Mouse (Mus musculus) heart, postnatal 0 days (tissue): Measurements from ENCODE around the gene Scgb1c1. TPM values are rescaled to one million over a fixed set of nuclear protein-coding genes. Genes with fewer than 3 reads are reported as not detected.

Experiments
- ATAC-seq: fragments of 200-750 bp; cut with Nextera tagmentation; 2 replicates; pipeline ENCODE4 v1.8.0; 2017; ENCODE audit warnings: low read depth, moderate number of reproducible peaks, moderate library complexity; ENCODE audit not compliant: insufficient read depth
- DNase-seq: peaks from one replicate; pipeline ENCODE4 v3.0.0-alpha.2; 2016; ENCODE audit warnings: low spot score
- H3K27ac ChIP-seq: fragments of 300-500 bp; sonication (generic); 2 replicates; pipeline ENCODE4 v1.5.1; 2014; ENCODE audit warnings: low read depth, mild to moderate bottlenecking
- H3K27me3 ChIP-seq: fragments of 300-500 bp; sonication (generic); 2 replicates; pipeline ENCODE4 v1.6.1; 2014; ENCODE audit warnings: low read length, mixed read lengths; ENCODE audit not compliant: control insufficient read depth, insufficient read depth
- H3K36me3 ChIP-seq: fragments of 300-500 bp; sonication (generic); replicated peaks from 2 replicates; pipeline ENCODE4 v1.6.1; 2014; ENCODE audit warnings: low read length, mixed read lengths; ENCODE audit not compliant: control insufficient read depth, insufficient read depth
- H3K4me1 ChIP-seq: fragments of 300-500 bp; sonication (generic); 2 replicates; pipeline ENCODE4 v1.6.1; 2014; ENCODE audit warnings: antibody characterized with exemption; ENCODE audit not compliant: control insufficient read depth, insufficient read depth
- H3K4me2 ChIP-seq: fragments of 300-500 bp; sonication (generic); 2 replicates; pipeline ENCODE4 v1.6.1; 2014; ENCODE audit warnings: low read depth, mild to moderate bottlenecking, low read length, moderate library complexity
- H3K4me3 ChIP-seq: fragments of 300-500 bp; sonication (generic); 2 replicates; pipeline ENCODE4 v1.5.1; 2014; ENCODE audit warnings: low read depth, low read length
- H3K9ac ChIP-seq: fragments of 300-500 bp; sonication (generic); replicated peaks from 2 replicates; pipeline ENCODE4 v1.6.1; 2014; ENCODE audit warnings: low read depth, low read length, mixed read lengths
- H3K9me3 ChIP-seq: fragments of 300-500 bp; sonication (generic); replicated peaks from 2 replicates; pipeline ENCODE4 v1.6.1; 2016; ENCODE audit warnings: low read length; ENCODE audit not compliant: control insufficient read depth
- CTCF ChIP-seq: IDR thresholded peaks from 2 replicates; pipeline ENCODE4 v1.5.1; 2016; ENCODE audit warnings: antibody characterized with exemption, control low read depth, low read depth
- EP300 ChIP-seq: IDR thresholded peaks from 2 replicates; pipeline ENCODE4 v1.6.1; 2016; ENCODE audit warnings: antibody characterized with exemption, low read depth
- WGBS: fragments of 180-500 bp; shearing (Covaris S2); extraction: QIAGEN DNeasy Blood & Tissue Kit; methylation state at CpG from one replicate; pipeline ENCODE4 v1.1.7; 2014; 5-methylcytosine and 5-hydroxymethylcytosine counted together
- polyA plus RNA-seq: library from polyadenylated mRNA; unstranded; fragments of >200 nt; fragmentation: Nextera tagmentation; extraction: Ambion mirVana; gene quantifications from 2 replicates; pipeline ENCODE4 v1.2.1, GENCODE M21; 2015
- total RNA-seq: library from RNA; depleted of rRNA; stranded (reverse); fragments of >200 nt; gene quantifications from 2 replicates; pipeline ENCODE4 v1.2.3, GENCODE M21; 2014; ENCODE audit warnings: low replicate concordance

Scgb1c1 gene
- total and polyA plus RNA-seq, 2 experiments from 2014 or later = 0.80 to 11.0 TPM

GRCm38 (mm10) chr7:140845683-140846082, 336 bp downstream of the Scgb1c1 start:
- H3K9me3 ChIP-seq = no peaks in the 10 kb centered on the region
- WGBS = 65% methylated on average over 4 of the region's 4 CpGs
- TF ChIP-seq CTCF (no peak), EP300 (no peak)
- H3K27me3 ChIP-seq = peaks cover 20% of the 10 kb centered on the region; the same call in 1 of the 2 replicates
- H3K9ac ChIP-seq = no peak overlapping the region
- no peak overlapping the region for H3K4me3 ChIP-seq
- no peak overlapping the region for H3K4me2 ChIP-seq
- no peak overlapping the region for H3K27ac ChIP-seq
- DNase-seq (no peak), ATAC-seq (no peak)
- no peaks in the 10 kb centered on the region for H3K4me1 ChIP-seq
- no peaks in the 10 kb centered on the region for H3K36me3 ChIP-seq

- WGBS = 80% methylated on average over 10 of the region's 10 CpGs
- DNase-seq (no peak), ATAC-seq (no peak)
- H3K4me2 ChIP-seq = no peak overlapping the region
- H3K27ac ChIP-seq = no peak overlapping the region
- peaks cover 4% of the 10 kb centered on the region; the same call in 1 of the 2 replicates for H3K36me3 ChIP-seq
- no peaks in the 10 kb centered on the region for H3K4me1 ChIP-seq
- H3K9ac ChIP-seq = no peak overlapping the region
- H3K9me3 ChIP-seq = no peaks in the 10 kb centered on the region
- H3K27me3 ChIP-seq = peaks cover 10% of the 10 kb centered on the region; the same call in 1 of the 2 replicates
- no peak overlapping the region for H3K4me3 ChIP-seq
- TF ChIP-seq CTCF (no peak), EP300 (no peak)
Measured at GRCm38 (mm10) chr7:140846676-140847075, 1.3 kb downstream of the Scgb1c1 start.

- Histone ChIP-seq H3K4me2 (no peak within 1 kb of the TSS), H3K9ac (no peak within 1 kb of the TSS), H3K36me3 (peaks cover 16% of the 10 kb centered on the region), H3K4me3 (no peak within 1 kb of the TSS), H3K27ac (no peak within 1 kb of the TSS), H3K9me3 (no peaks in the 10 kb centered on the region), H3K27me3 (peaks cover 2% of the 10 kb centered on the region; the same call in 1 of the 2 replicates), H3K4me1 (no peaks in the 10 kb centered on the region)
- ATAC-seq = no peak
- DNase-seq = no peak
- 40% methylated on average over 11 of the region's 11 CpGs for WGBS
- TF ChIP-seq CTCF = no peak
- TF ChIP-seq EP300 = no peak
Measured at GRCm38 (mm10) chr7:140847755-140848580, 2.6 kb downstream of the Scgb1c1 start, which contains the start of gene Odf3. TSS of gene Odf3 (plus strand) at chr7:140847805.

- no peak overlapping the region for H3K27ac ChIP-seq
- 86% methylated on average over 9 of the region's 10 CpGs for WGBS
- H3K27me3 ChIP-seq = no peaks in the 10 kb centered on the region
- H3K36me3 ChIP-seq = peaks cover 23% of the 10 kb centered on the region
- no peaks in the 10 kb centered on the region for H3K9me3 ChIP-seq
- no peaks in the 10 kb centered on the region for H3K4me1 ChIP-seq
- DNase-seq = no peak
- no peak for ATAC-seq
- TF ChIP-seq EP300 (no peak), CTCF (no peak)
- H3K4me3 ChIP-seq = no peak overlapping the region
- H3K9ac ChIP-seq = no peak overlapping the region
- H3K4me2 ChIP-seq = no peak overlapping the region
Measured at GRCm38 (mm10) chr7:140848591-140848990, 3.2 kb downstream of the Scgb1c1 start.

GRCm38 (mm10) chr7:140851916-140852315, 6.6 kb downstream of the Scgb1c1 start:
- Histone ChIP-seq H3K9ac (no peak overlapping the region), H3K4me3 (no peak overlapping the region), H3K4me2 (no peak overlapping the region), H3K36me3 (peaks cover 37% of the 10 kb centered on the region), H3K27ac (no peak overlapping the region), H3K9me3 (no peaks in the 10 kb centered on the region), H3K27me3 (no peaks in the 10 kb centered on the region), H3K4me1 (peaks cover 7% of the 10 kb centered on the region)
- DNase-seq (no peak), ATAC-seq (no peak)
- no peak for TF ChIP-seq EP300
- TF ChIP-seq CTCF = no peak
- 96% methylated on average over 4 of the region's 4 CpGs for WGBS
